Mouse (Mus musculus) C2C12 (cell line): ENCODE measurements around the gene Klc2.

ENCODE experiments used
- CEBPB ChIP-seq: IDR thresholded peaks from one replicate; pipeline ENCODE4 v1.6.1; 2011; ENCODE audit warnings: low read depth, mild to moderate bottlenecking, control low read depth, moderate library complexity
- CTCF ChIP-seq: IDR thresholded peaks from one replicate; pipeline ENCODE4 v1.5.1; 2011; ENCODE audit not compliant: control insufficient read depth, insufficient read depth, insufficient read length
- FOSL1 ChIP-seq: IDR thresholded peaks from one replicate; pipeline ENCODE4 v1.8.0; 2011; ENCODE audit warnings: mild to moderate bottlenecking, low read length; ENCODE audit not compliant: poor library complexity, insufficient read depth, severe bottlenecking
- MAX ChIP-seq: IDR thresholded peaks from one replicate; pipeline ENCODE4 v1.6.1; 2011; ENCODE audit warnings: mild to moderate bottlenecking, control low read depth
- MYOD1 ChIP-seq: IDR thresholded peaks from one replicate; pipeline ENCODE4 v1.6.1; 2011; ENCODE audit warnings: low read depth; ENCODE audit not compliant: control insufficient read depth, insufficient read length
- USF1 ChIP-seq: IDR thresholded peaks from one replicate; pipeline ENCODE4 v1.6.1; 2011; ENCODE audit warnings: low read depth, mild to moderate bottlenecking, control low read depth, moderate library complexity

DNA sequence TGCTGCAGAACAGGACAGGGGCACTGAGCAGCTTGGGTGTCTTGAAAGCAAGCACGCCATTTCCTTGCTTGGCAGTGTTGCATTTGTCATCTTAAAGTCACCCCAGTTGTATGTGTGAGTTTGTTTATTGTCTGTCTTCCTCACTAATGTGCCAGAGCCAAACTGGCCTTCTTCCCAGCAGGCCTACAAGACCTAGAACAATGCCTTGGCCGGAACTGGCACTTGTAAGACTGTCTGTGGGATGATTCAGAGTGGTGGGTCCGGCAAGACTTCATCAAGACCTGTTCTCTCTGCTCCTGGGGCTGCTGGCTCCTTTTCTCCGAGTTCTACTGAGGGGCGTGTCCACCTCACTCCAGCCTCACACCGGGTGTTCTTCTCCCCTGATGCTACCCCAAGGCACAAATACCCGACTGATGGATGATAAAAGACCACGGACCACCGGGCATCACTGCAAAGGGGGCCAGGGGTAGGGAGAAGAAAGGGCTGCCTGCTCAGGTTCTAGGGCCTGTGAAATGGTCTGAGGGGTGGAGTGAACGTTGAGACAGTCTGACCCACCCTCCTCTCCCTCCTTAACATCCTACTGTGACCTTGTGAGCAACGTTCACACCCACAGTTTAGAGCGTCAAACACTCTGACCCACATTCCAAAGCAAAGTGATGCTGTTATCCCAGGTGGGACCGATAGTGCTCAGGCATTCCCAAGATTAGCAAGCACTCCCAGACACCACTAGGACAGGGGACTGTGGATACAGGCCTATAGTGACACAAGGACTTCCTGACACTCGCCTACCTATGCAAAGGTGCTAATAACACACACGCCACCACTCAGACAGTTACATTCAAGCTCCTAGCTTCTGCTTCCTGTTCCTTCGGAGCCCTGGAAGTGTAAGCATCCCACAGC is 60.2 kb downstream of the Klc2 start:
- no peak for TF ChIP-seq CTCF
- TF ChIP-seq USF1, result no peak
- no peak for TF ChIP-seq MYOD1
- no peak for TF ChIP-seq MAX
- TF ChIP-seq CEBPB, result no peak
- TF ChIP-seq FOSL1, result no peak
